Mouse (Mus musculus): ENCODE measurements around the gene Josd2.

Josd2 gene

DNA sequence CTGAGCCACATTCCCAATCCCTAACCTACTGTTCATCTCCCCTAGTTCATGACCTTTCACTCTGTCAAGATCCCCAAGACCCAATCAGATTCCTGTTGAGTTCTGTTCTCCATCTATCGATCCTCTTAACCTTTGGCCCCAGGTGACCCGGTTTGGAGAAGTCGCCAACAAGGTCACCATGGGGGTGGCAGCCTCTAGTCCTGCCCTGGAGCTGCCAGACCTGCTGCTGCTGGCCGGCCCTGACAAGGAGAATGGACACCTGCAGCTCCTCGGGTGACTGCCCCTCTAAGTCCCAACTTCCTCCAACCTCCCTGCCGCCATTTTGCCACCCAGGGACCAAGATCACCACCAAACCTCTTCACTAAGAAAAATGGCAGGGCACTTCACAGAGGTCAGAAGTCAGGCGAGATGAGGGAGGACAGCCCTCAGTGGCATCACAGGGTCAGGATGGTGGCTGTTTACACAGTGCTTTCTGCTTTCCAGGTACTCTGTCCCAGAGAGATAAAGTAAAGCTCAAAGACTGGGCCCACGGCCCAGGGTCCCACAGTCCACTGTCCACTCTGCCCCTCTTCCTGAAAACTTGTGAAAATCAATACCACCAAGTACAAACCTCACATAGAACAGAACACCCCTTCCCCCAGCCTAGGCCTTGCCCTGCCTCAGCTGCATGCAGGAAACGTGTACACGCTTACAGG, 29.7 kb downstream of the Josd2 start:
- 88% methylated on average over 10 of the region's 10 CpGs for WGBS

- 69% methylated on average over 1 of the region's 1 CpGs for WGBS
These were observed 31.1 kb downstream of the Josd2 start for GRCm38 (mm10) chr7:44498922-44499321.

GRCm38 (mm10) chr7:44500046-44500445, 32.3 kb downstream of the Josd2 start:
- 62% methylated on average over 20 of the region's 20 CpGs for WGBS

DNA sequence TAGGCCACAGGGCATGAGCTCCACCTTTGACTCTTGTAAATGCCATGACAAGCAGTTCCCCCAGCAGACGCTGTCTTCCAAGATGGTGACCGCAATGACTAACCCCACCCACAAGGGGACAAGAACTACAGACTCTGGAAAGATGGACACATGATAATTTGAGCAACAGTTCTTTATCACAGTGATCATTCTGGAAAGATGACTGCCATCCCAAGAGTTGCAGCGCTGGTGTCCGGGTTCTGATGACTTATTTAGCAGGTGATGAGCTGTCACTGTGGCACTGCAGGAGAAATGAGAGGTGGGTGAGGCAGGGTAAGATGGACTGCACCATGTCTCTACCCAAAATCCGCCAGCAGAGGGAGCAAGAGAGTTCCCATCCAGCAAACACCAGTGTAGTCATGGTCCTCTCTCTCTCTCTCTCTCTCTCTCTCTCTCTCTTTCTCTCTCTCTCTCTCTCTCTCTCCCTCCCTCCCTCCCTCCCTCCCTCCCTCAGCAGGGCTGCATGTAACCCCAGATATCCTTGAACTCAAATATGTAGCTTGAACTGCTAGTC, 33.9 kb downstream of the Josd2 start:
- 31% methylated on average over 5 of the region's 5 CpGs for WGBS

GRCm38 (mm10) chr7:44519240-44519913, 51.6 kb downstream of the Josd2 start:
- WGBS = 72% methylated on average over 9 of the region's 9 CpGs

- 82% methylated on average over 3 of the region's 3 CpGs for WGBS
These were observed 53.2 kb downstream of the Josd2 start for GRCm38 (mm10) chr7:44520990-44521389.
